Mouse (Mus musculus) E14TG2a.4 (cell line): ENCODE data around the gene Adamtsl4.

Experiments
- CTCF ChIP-seq: conservative IDR thresholded peaks from 2 replicates; pipeline ENCODE4 v1.5.1; 2014; ENCODE audit warnings: low read length
- NANOG ChIP-seq: IDR thresholded peaks from 2 replicates; pipeline ENCODE4 v1.6.1; 2014; ENCODE audit warnings: borderline replicate concordance, low read length, mixed read lengths
- POU5F1 ChIP-seq: IDR thresholded peaks from 2 replicates; pipeline ENCODE4 v1.6.1; 2014; ENCODE audit warnings: low read length, borderline replicate concordance

- TF ChIP-seq CTCF: no peak
- TF ChIP-seq POU5F1: no peak
- TF ChIP-seq NANOG: peak; percentile 26; the same call in 1 of the 2 replicates
These were observed 37.3 kb downstream of the Adamtsl4 start for GRCm38 (mm10) chr3:95650276-95651032.
